Mouse (Mus musculus): ENCODE results near the gene Rnf223. TPM values are rescaled to one million over a fixed set of nuclear protein-coding genes. Genes with fewer than 3 reads are reported as not detected.
"Not testable (repeated sequence)": the region's sequence is repeated elsewhere in the genome, so short reads cannot be mapped to it uniquely, and the experiment has no call there.

Gene Rnf223
- total RNA-seq, 2 experiments from 2014 or later: 0.84 to 1.1 TPM

DNA sequence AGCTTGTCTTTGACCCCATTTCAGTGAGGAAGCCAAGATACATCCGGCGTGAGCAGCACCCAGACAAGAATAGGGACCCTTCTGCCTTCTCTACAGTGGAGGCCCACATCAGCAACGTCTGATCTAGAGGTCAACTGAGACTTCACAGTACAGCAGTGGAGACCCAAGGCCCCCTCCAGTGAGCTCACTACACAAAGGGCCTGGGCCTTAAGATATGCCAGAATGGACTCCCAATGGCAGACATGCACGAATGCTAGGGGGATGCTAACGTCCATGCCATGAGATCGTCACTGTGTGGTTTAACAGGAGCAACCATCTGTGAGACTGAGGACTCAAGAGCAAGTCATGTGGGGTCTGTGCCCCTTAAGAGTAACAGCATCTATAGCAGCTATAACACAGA, 4.9 kb upstream of the Rnf223 start:
- intact Hi-C loops (cut with DNase I): no loop called here
- no peak for DNase-seq (ENCODE audit: low spot score in 2 of 2)

DNA sequence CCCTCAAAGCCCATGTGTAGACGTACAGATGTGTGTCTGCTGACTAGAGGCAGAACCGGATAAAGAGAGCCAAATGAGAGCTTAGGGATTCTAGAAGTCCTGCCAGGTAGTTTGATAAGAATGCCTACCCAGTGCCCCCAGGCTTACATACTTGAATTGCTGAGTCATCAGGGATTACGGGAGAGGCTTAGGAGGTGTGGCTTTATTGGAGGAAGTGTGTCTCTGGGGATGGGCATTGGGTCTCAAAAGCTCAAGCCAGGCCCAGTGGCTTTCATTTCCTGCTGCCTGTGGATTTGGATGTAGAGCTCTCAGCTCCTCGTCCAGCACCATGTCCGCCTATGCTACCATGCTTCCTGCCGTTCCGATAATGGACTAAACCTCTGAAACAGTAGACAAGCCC, 3.5 kb upstream of the Rnf223 start:
- DNase-seq (ENCODE audit: low spot score in 2 of 2): no peak
- intact Hi-C loops (cut with DNase I): no loop called here

DNA sequence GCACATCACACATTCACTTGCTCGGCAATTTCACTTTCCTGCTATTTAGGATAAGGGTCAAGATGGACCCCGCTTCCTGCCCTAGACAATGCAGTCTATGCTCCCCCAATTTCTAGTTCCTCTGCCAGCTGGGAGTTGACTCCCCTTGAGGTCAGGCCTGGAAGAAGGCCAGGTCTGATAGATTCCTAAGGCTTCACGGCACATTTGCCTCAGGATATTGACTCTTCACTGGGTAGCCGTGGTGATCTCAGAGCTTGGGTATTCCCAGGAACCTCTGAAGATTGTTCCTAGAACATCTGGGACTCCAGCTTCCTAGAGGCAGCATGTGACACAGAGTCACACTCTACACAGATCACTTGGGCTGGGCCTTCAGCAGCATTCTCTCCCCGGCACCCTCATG, 1.6 kb upstream of the Rnf223 start:
- no peak for DNase-seq (ENCODE audit: low spot score in 2 of 2)
- intact Hi-C loops (cut with DNase I): no loop called here

DNA sequence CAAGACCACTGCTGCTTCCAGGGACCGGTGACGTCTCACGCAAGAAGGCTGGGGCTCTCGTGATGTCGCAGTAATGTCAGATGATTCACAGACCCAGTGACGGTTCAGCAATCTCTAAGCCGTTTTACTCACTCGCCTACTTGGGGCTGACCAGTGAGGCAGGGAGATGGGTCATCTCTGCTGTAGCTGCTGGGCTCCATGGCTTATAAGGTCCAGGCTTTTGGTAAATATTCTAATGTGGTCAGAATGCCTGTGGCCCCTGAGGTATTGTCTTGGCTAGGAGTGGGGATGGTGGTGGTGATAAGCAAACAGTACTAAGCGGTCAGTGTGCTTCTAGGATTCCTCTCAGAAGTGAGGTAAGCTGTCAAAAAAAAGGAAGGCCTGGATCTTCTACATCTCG, 627 bp downstream of the Rnf223 start:
- DNase-seq (ENCODE audit: low spot score in 2 of 2): no peak
- intact Hi-C loops (cut with DNase I): no loop called here

DNA sequence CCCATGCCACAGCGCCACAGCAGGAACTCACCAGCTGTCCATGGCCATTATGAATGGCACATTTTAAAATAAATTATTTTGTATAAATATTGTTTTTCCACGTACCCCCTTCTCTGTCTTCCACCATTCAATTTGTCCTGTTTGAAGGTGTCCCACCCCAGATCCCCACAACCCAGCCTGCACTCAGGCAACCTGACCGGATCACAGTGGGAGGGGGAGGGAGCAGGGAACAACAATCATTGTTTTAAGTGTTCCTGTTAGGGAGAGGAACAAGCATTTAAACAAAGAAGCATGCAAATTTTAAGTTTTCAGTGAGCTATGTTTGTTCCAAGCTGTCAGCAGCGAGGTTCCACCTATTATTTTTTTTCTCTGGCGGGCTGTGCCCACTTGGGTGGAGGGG, 3.0 kb downstream of the Rnf223 start:
- DNase-seq (ENCODE audit: low spot score in 2 of 2): no peak
- intact Hi-C loops (cut with DNase I): no loop called here

DNA sequence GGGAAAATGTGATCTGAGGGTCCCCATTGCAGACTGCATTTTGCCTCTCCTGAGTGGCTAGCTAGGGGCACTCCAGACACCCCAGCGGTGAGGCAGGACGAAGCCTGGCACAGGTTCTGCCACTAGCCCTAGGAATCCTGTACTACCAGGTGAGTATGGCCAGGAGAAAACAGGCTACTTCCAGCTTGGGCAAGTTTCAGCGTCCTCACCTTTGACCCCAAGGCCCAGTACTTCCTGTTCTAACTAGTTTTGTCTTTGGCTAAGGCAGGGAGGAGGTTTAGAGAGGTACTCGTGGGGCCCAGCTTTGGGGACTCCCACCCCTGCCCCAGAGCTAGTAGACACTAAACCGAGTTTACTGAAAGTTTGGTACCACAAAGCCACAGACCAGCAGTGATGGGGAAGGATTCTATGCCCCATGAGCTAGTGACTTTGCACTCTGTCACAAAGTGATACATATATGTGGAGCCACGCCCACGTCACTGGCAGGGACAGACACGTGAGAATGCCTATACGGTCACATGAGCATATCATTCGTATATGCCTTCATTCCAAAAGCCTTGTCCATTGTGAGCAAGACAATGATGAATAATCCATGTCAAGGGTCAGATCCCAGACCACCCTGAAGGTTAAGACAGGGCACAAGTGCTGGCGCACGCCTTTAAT, 3.8 kb downstream of the Rnf223 start:
- no peak for DNase-seq (ENCODE audit: low spot score in 2 of 2)
- intact Hi-C loops (cut with DNase I): no loop called here

DNA sequence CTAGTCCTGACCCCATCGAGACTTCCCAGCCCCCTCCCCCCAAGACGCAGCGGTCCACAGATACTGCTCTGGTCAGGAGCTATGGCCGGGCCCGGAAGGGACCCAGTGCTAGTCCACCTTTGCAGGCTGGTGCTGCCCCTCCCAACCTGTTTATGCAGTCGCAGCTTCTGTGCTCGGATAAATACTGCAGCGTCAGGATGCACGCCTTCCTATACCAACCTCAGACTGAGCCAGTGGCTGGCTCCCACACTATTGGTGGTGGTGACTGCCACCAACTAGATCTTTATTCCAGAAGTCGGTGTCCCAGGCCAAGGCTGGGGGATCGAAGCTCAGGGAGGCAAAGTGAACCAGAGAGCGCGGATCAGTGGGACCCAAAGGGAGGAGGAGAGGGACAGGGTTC, 4.8 kb downstream of the Rnf223 start:
- intact Hi-C loops (cut with DNase I): no loop called here
- DNase-seq (ENCODE audit: low spot score in 2 of 2): no peak

DNA sequence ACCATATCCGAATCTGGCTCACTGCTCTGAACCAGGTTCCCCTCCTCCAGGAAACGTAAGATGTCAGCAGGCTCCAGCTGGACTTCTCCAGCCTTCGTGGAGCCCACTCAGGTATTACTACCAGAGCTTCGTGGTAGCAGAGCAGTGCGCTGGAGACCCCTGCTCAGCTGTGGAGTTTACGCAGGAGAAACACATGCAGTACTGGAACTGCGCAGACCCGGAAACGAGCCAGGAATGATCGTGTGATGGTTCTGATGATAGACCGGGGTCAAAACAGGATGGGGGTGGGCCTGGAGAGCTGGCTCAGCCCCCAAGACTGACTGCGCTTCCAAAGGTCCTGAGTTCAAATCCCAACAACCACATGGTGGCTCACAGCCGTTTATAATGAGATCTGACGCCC, 5.5 kb downstream of the Rnf223 start:
- DNase-seq (ENCODE audit: low spot score in 2 of 2): no peak
- intact Hi-C loops (cut with DNase I): no loop called here

DNA sequence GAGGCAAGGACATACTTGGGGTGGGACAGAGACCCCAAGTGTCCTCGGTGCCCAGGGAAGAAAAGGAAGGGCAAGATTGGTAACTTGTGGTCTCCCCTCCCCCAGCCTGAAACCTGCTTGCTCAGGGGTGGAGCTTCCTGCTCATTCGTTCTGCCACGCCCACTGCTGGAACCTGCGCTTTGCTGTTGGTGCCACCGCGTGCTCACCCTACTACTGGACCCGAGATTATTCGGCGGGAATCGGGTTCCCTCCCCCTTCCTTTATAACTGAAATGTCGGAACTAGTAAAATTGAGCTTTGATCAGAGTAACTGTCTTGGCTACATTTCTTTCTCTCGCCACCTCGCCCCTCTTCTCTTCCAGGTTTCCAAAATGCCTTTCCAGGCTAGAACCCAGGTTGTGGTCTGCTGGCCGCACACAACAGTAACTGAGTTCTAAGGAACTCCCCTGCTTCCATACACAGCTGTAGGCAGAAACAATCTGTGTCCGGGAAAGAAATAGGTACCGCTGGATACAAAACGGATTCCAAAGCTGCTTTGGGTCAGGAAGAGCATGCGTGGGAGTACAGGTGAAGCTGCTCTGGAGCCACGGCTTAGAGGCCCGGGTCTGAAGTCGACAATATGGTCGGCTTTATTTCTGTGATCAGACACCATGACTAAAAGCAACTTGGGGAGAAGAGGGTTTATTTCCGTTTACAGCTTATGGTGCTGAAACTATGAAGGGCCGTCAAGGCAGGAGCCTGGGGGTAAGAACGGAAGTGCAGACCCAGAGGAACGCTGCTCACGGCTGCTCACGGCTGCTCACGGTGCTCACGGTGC, 6.2 kb downstream of the Rnf223 start:
- intact Hi-C loops (cut with DNase I): no loop called here
- no peak for DNase-seq (ENCODE audit: low spot score in 2 of 2)

DNA sequence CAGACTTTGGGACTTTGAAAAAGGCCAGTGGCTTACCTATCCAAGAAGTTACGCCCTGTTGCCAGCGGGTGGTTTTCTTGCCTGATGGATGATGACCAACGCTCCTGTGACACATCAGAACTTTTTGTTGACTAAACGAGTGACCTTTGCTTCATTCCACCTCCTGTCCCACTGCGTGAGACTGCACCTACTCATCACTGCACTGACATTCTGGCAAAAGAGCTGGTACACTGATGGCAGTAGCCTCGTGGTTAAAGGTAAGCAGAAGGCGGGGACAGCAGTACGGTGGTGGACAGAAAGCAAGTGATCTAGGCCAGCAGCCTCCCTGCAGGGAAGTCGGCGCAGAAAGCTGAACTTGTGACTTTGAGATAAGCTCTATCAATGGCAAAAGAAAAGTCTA, 20.6 kb downstream of the Rnf223 start:
- DNase-seq (ENCODE audit: low spot score in 2 of 2); intact Hi-C loops (cut with DNase I): not testable (repeated sequence)

DNA sequence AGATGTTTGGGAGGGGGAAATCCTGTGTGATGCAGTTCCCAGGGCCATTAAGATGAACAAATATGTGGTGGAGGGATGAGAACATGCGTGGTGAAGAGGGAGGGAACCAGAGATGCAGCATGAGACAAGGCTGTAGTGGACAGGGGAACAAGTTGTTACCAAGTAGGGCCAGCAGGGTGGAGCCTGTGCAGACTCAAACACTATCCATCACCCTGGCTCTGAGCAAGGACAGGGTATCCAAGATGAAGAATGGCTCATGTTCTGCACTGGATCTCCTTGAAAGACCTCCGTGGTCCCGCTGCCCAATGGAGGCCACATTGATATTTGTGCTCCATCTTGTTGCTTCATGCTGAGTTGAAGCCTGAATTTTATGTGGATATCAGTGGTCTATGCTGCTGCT, 24.5 kb downstream of the Rnf223 start:
- DNase-seq (ENCODE audit: low spot score in 2 of 2): no peak
- intact Hi-C loops (cut with DNase I): no loop called here

DNA sequence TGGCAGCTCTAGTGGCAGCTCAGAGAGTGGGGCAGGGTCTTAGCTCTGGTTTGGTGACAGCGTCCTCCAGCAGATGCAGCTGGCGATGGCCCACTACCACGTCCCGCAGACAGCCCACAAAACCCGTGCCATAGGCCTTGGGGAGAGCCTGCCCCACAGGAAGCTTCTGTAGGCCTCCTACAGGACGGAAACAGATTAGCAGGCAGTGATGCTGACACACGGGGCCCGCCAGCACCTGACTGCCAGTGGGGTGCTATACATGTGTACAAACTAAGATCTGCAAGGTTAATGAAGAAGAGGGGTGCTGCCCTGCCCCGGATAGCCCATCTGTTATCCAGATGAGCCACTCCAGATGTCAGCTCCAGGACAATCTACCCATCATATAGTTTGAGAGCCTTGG, 36.2 kb downstream of the Rnf223 start:
- peak in 1 of 2 experiments; percentile 3 for DNase-seq (ENCODE audit: low spot score in 2 of 2)
- intact Hi-C loops (cut with DNase I): no loop called here

DNA sequence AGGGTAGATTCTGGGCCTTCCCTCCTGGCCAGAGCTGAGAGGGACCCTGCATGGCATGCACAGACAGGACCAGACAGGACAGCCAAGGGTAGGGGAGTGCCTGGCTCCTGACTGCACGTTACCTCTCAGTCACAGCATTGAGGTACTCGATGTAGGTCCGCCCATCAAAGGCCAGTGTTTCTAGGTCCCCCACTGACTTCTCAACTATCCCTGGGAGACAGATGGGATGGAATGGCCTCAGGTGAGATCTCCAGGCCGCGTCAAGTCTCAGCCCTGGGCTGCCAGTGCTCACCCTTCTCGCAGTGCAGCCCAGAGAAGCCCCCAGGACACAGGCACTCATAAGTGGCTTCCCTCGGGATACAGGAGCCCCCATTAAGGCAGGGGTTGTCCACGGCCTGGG, 38.3 kb downstream of the Rnf223 start:
- DNase-seq (ENCODE audit: low spot score in 2 of 2): no peak
- intact Hi-C loops (cut with DNase I): no loop called here

DNA sequence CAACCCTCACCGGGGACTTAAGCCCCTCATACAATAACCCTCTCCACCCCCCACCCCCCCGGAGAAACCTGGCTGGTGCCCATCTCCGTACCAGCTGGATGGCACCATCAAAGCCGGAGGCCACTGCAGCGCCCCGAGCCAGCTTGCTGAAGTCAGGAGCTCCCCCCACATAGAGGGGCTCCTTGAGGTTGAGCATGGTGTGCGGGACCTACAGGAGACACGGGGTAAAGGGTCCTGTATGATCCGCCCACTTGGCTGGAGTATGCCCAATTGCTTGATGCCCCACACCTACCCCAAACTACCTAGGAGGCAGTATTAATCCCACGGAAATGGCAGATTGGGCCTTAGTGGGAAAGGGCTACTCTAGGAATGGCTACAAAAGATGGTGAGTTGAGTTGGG, 38.8 kb downstream of the Rnf223 start:
- DNase-seq (ENCODE audit: low spot score in 2 of 2): peak in 1 of 2 experiments; percentile 2
- intact Hi-C loops (cut with DNase I): no loop called here

DNA sequence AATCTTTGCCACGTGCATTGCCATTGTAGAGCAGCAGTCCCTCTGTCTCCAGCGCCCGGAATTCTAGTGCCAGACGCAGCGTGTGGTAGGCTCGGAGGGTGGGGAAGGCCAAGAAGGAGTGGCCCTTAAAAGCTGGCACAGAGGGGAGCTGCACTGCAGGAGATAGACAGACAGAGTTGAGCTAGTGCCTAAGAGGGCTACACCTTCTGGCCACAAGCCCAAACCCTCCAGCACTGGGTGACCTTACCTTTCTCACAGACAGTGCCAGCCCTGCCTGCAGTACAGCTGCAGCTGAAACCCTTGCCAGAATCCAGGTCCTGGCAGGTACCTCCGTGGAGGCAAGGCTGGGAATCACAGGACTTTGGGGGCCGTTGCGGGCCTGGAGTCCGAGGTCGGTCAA, 41.5 kb downstream of the Rnf223 start:
- DNase-seq (ENCODE audit: low spot score in 2 of 2): peak in 1 of 2 experiments; percentile 2
- intact Hi-C loops (cut with DNase I): no loop called here

DNA sequence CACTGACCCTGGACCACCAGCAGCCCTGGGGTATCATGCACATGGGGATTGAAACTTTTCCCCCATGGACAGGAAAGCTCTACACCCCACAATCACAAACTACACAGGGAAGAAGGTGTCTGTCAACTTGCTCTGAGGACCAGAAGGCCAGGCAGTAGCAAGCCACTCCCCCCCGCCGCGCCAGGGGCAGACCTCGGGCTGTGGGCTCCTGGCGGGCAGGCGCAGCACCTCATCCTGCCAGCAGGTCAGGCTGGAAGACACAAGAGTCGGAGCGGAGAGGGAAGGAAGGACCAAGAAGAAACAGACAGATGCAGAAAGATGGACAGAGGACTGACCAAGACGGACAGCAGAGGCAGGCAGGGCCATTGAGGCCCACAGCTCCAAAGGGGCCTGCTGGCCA, 47.3 kb downstream of the Rnf223 start:
- intact Hi-C loops (cut with DNase I): no loop called here
- no peak for DNase-seq (ENCODE audit: low spot score in 2 of 2)

Other genes with a start within 250 kb of the Rnf223 start
- gene Pusl1, start 238.7 kb upstream of the Rnf223 start, total RNA-seq (2021): 10 to 100 TPM; 56.3 to 67.4 TPM
- 100 to 1,000 TPM; 137 to 150 TPM for gene Acap3, start 238.7 kb upstream of the Rnf223 start, total RNA-seq (2021)
- 10 to 100 TPM; 78.8 to 80.1 TPM for gene Ube2j2, start 186.7 kb upstream of the Rnf223 start, total RNA-seq (2021)
- 10 to 100 TPM; 18.1 to 19.5 TPM for gene C1qtnf12, start 168.2 kb upstream of the Rnf223 start, total RNA-seq (2021)
- gene B3galt6, start 137.9 kb upstream of the Rnf223 start, total RNA-seq (2021): 10 to 100 TPM in 1 of 2 experiments, 1 to 10 TPM in 1; 9.9 to 11.1 TPM
- 100 to 1,000 TPM; 184 to 206 TPM for gene Sdf4, start 137.6 kb upstream of the Rnf223 start, total RNA-seq (2021)
- 1 to 10 TPM in 1 of 2 experiments, under 1 TPM in 1; 0.39 to 1.9 TPM for gene Tnfrsf4, start 116.7 kb upstream of the Rnf223 start, total RNA-seq (2021)
- not detected for gene Tnfrsf18, start 104.3 kb upstream of the Rnf223 start, total RNA-seq (2021)
- gene Ttll10, start 71.1 kb upstream of the Rnf223 start, total RNA-seq (2021): not detected
- gene 9430015G10Rik, start 20.5 kb upstream of the Rnf223 start, total RNA-seq (2021): 10 to 100 TPM; 27.0 to 35.8 TPM
- 100 to 1,000 TPM; 126 to 150 TPM for gene Agrn, start 67.0 kb downstream of the Rnf223 start, total RNA-seq (2021)
- 1 to 10 TPM; 1.5 to 1.9 TPM for gene Isg15, start 70.3 kb downstream of the Rnf223 start, total RNA-seq (2021)
- gene AW011738, start 72.8 kb downstream of the Rnf223 start, total RNA-seq (2021): 1 to 10 TPM; 4.0 to 5.8 TPM
- gene Perm1, start 85.4 kb downstream of the Rnf223 start, total RNA-seq (2021): under 1 TPM; 0.37 to 0.45 TPM
- gene Plekhn1, start 104.3 kb downstream of the Rnf223 start, total RNA-seq (2021): 10 to 100 TPM; 32.4 to 42.9 TPM
- 10 to 100 TPM; 64.4 to 68.0 TPM for gene Noc2l, start 105.5 kb downstream of the Rnf223 start, total RNA-seq (2021)
- gene Samd11, start 125.1 kb downstream of the Rnf223 start, total RNA-seq (2021): 1 to 10 TPM; 3.9 to 4.7 TPM
- not detected for gene Vmn2r-ps159, start 200.6 kb downstream of the Rnf223 start, total RNA-seq (2021)